Mouse (Mus musculus): ENCODE measurements around the gene Rapgef5. TPM values are rescaled to one million over a fixed set of nuclear protein-coding genes. Genes with fewer than 3 reads are reported as not detected.

Gene Rapgef5
- polyA plus RNA-seq, 1 experiment from 2014 or later: 38.3 TPM

DNA sequence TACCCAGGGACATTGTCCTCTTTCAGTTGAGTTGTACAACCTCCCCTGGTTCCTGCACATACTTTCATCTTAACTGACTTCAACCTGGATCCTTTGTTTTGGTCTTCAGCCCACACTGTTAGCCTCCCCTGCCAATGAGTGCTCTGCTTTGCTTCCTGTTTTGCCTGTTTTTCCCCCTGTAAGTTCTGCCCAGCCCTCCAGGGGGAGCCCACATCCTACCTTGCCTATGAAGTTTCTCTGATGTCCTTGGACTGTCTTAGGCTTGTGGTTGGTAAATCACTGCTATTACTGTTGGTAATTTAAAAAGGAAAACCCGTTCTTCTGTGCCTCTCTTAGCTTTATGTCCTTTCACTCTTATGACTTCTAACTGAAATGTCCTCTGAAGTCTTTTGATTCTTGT, 69.8 kb downstream of the Rapgef5 start:
- WGBS: 32% methylated on average over 1 of the region's 1 CpGs
- DNase-seq (ENCODE audit: low spot score) (peak; percentile 40), ATAC-seq (ENCODE audit: low FRiP score) (no peak)
- no peak overlapping the region for H3K4me3 ChIP-seq (replicated peaks; ENCODE audit: low read length)
- H3K36me3 ChIP-seq (replicated peaks; ENCODE audit: control insufficient read depth, insufficient read depth): no peaks in the 10 kb centered on the region
- no peak overlapping the region for H3K27ac ChIP-seq
- no peaks in the 10 kb centered on the region for H3K4me1 ChIP-seq (replicated peaks; ENCODE audit: control insufficient read depth, insufficient read depth, low read length)
- no peaks in the 10 kb centered on the region for H3K9me3 ChIP-seq (ENCODE audit: control insufficient read depth, low read length)
- H3K27me3 ChIP-seq (ENCODE audit: control insufficient read depth, insufficient read depth, low read length): no peaks in the 10 kb centered on the region
- no peak overlapping the region for H3K9ac ChIP-seq
- H3K4me2 ChIP-seq (replicated peaks): no peak overlapping the region

DNA sequence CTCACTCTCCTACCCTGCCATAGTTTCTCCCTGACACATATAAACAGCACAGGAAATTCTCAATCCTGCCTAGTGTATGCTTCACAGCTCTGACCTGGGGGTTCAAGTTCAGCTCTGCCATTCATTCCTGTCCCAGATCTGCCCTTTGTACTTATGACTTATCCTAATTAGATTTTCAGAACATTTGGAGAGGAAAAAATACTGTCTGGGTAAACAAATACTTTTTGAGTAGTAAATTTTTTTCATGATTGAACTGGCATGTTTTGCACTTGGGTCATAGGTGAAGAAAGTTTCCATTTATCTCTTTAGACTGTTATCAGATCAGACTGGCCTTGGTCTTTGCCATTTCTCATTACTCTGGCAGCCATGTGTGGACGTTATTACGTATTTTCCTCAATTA, 72.9 kb downstream of the Rapgef5 start:
- Histone ChIP-seq H3K27me3 (ENCODE audit: control insufficient read depth, insufficient read depth, low read length) (no peaks in the 10 kb centered on the region), H3K36me3 (replicated peaks; ENCODE audit: control insufficient read depth, insufficient read depth) (no peaks in the 10 kb centered on the region), H3K4me2 (replicated peaks) (no peak overlapping the region), H3K27ac (no peak overlapping the region), H3K4me3 (replicated peaks; ENCODE audit: low read length) (no peak overlapping the region), H3K4me1 (replicated peaks; ENCODE audit: control insufficient read depth, insufficient read depth, low read length) (no peaks in the 10 kb centered on the region), H3K9ac (no peak overlapping the region), H3K9me3 (ENCODE audit: control insufficient read depth, low read length) (no peaks in the 10 kb centered on the region)
- WGBS: 78% methylated on average over 2 of the region's 2 CpGs
- DNase-seq (ENCODE audit: low spot score) (no peak), ATAC-seq (ENCODE audit: low FRiP score) (no peak)

DNA sequence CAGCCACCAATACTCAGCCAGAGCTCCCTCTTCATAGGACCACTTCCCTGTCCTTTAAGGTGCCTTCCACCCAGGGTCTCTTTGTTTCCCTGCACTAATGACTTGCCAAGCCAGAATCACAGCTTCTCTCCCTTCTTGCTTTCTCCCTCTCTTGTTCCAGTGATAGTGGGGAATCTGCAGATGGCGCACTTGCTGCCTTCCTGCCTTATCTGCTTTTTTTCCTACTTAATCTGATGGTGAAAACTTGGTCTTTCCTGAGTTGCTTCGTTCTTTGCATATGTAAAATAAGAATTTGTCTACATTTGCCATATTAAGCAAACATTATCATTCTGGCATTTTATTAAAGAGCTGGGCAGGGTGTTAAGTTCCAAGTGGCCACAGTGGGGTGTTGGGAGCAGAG, 75.7 kb downstream of the Rapgef5 start:
- ATAC-seq (ENCODE audit: low FRiP score) (no peak), DNase-seq (ENCODE audit: low spot score) (no peak)
- 37% methylated on average over 2 of the region's 2 CpGs for WGBS

DNA sequence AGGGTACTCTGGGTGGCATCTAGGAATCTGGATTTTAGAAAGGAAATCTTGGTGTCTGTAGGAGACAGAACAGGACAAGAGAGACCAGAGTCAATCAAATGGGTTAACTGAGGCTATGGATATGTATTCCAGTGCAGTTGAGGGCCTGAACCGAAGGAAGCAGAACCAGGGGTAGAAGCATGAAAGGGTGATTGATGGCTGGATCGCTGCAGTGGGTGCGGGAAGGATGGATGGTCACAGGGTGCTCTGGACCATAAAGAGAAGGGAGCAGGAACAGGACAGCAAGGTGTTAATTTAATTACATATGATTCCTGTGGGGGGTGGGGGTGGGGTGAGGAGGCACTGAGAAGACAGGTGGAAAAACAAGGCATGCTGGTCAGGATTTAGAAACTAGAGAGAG, 76.3 kb downstream of the Rapgef5 start:
- H3K9ac ChIP-seq: no peak overlapping the region
- no peaks in the 10 kb centered on the region for H3K36me3 ChIP-seq (replicated peaks; ENCODE audit: control insufficient read depth, insufficient read depth)
- H3K27me3 ChIP-seq (ENCODE audit: control insufficient read depth, insufficient read depth, low read length): no peaks in the 10 kb centered on the region
- H3K4me1 ChIP-seq (replicated peaks; ENCODE audit: control insufficient read depth, insufficient read depth, low read length): no peaks in the 10 kb centered on the region
- no peak for DNase-seq (ENCODE audit: low spot score)
- ATAC-seq (ENCODE audit: low FRiP score): no peak
- no peak overlapping the region for H3K27ac ChIP-seq
- no peaks in the 10 kb centered on the region for H3K9me3 ChIP-seq (ENCODE audit: control insufficient read depth, low read length)
- H3K4me3 ChIP-seq (replicated peaks; ENCODE audit: low read length): no peak overlapping the region
- H3K4me2 ChIP-seq (replicated peaks): no peak overlapping the region
- WGBS: 47% methylated on average over 3 of the region's 3 CpGs

More for the DNA sequence above, 75.7 kb downstream of the Rapgef5 start:
- H3K4me3 ChIP-seq (replicated peaks; ENCODE audit: low read length): no peak overlapping the region
- H3K9me3 ChIP-seq (ENCODE audit: control insufficient read depth, low read length): no peaks in the 10 kb centered on the region
- no peak overlapping the region for H3K4me2 ChIP-seq (replicated peaks)
- no peaks in the 10 kb centered on the region for H3K27me3 ChIP-seq (ENCODE audit: control insufficient read depth, insufficient read depth, low read length)
- H3K9ac ChIP-seq: no peak overlapping the region
- 0 out of 2 replicates have a peak overlapping the region, but pooled peaks have one; percentile 7 for H3K27ac ChIP-seq
- H3K4me1 ChIP-seq (replicated peaks; ENCODE audit: control insufficient read depth, insufficient read depth, low read length): no peaks in the 10 kb centered on the region
- no peaks in the 10 kb centered on the region for H3K36me3 ChIP-seq (replicated peaks; ENCODE audit: control insufficient read depth, insufficient read depth)

DNA sequence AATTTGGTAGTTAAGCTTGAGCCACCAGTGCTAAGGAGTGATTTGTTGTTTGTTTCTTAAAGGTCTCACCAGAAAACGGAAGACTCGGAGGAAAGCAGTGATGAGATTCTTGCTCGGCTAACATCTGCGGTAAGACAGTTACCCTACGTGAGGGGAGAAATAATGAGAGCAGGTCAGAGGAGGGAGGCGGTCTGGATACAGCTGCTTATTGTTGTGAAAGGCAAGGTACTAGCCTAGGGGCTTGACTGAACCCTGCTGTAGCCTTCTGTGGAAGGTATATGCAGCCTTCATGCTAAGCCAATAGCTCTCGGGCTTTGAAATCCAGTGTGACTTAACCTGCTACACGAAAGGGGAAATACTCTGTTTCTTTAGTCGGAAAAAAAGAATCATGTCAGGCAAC, 78.9 kb downstream of the Rapgef5 start:
- no peak overlapping the region for H3K4me3 ChIP-seq (replicated peaks; ENCODE audit: low read length)
- H3K27me3 ChIP-seq (ENCODE audit: control insufficient read depth, insufficient read depth, low read length): no peaks in the 10 kb centered on the region
- H3K9ac ChIP-seq: no peak overlapping the region
- H3K4me2 ChIP-seq (replicated peaks): no peak overlapping the region
- no peaks in the 10 kb centered on the region for H3K4me1 ChIP-seq (replicated peaks; ENCODE audit: control insufficient read depth, insufficient read depth, low read length)
- H3K36me3 ChIP-seq (replicated peaks; ENCODE audit: control insufficient read depth, insufficient read depth): no peaks in the 10 kb centered on the region
- ATAC-seq (ENCODE audit: low FRiP score) (no peak), DNase-seq (ENCODE audit: low spot score) (no peak)
- H3K9me3 ChIP-seq (ENCODE audit: control insufficient read depth, low read length): no peaks in the 10 kb centered on the region
- peak overlapping the region; percentile 43; the same call in 1 of the 2 replicates for H3K27ac ChIP-seq
- WGBS: 59% methylated on average over 9 of the region's 9 CpGs

DNA sequence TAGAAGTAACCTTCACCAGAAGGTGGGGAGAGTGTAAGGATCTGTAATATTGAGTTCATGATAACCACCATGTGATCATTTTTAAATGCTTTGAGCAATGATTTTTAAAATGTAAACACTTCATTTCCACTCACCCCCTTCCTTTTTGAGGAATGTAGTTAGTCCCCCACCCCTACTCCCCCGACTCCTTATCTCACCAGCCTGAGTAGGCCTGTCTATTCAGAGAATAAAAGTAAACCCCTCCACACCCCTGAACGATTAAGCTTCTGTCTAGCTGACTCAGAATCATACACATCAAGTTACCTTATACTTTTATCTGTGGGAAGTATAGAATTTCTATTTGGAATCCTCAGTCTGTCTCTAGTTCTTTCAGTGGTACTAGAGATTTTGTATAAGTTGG, 81.9 kb downstream of the Rapgef5 start:
- Histone ChIP-seq H3K4me2 (replicated peaks) (no peak overlapping the region), H3K27me3 (ENCODE audit: control insufficient read depth, insufficient read depth, low read length) (no peaks in the 10 kb centered on the region), H3K9me3 (ENCODE audit: control insufficient read depth, low read length) (no peaks in the 10 kb centered on the region), H3K36me3 (replicated peaks; ENCODE audit: control insufficient read depth, insufficient read depth) (no peaks in the 10 kb centered on the region), H3K4me1 (replicated peaks; ENCODE audit: control insufficient read depth, insufficient read depth, low read length) (no peaks in the 10 kb centered on the region), H3K9ac (no peak overlapping the region), H3K27ac (no peak overlapping the region), H3K4me3 (replicated peaks; ENCODE audit: low read length) (no peak overlapping the region)
- 87% methylated on average over 2 of the region's 2 CpGs for WGBS
- ATAC-seq (ENCODE audit: low FRiP score) (no peak), DNase-seq (ENCODE audit: low spot score) (no peak)

DNA sequence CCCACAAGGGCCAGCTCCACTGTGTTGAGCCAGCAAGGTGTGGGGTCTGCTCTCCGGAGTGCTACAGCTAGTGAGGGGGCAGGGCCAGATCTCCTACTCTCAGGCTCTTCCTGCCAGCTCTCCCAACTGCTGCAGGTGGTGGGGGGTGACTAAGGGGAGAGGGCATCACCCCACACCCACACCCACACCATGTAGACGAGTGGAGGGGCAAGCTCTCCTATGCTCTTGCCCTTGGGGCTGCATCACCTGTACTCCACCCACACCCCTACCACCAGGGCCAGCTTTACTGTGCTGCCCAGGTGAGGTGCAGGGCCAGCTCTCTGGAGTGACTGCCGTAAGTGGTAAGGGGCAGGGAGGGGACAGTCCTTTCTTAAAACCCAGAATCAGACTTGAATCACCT, 89.7 kb downstream of the Rapgef5 start:
- ATAC-seq (ENCODE audit: low FRiP score): no peak
- Histone ChIP-seq H3K4me2 (replicated peaks) (no peak overlapping the region), H3K27me3 (ENCODE audit: control insufficient read depth, insufficient read depth, low read length) (no peaks in the 10 kb centered on the region), H3K9me3 (ENCODE audit: control insufficient read depth, low read length) (no peaks in the 10 kb centered on the region; the same call in 1 of the 2 replicates), H3K4me3 (replicated peaks; ENCODE audit: low read length) (no peak overlapping the region), H3K4me1 (replicated peaks; ENCODE audit: control insufficient read depth, insufficient read depth, low read length) (no peaks in the 10 kb centered on the region), H3K27ac (no peak overlapping the region), H3K9ac (no peak overlapping the region), H3K36me3 (replicated peaks; ENCODE audit: control insufficient read depth, insufficient read depth) (no peaks in the 10 kb centered on the region)
- WGBS: 77% methylated on average over 3 of the region's 3 CpGs
- DNase-seq (ENCODE audit: low spot score): no peak

DNA sequence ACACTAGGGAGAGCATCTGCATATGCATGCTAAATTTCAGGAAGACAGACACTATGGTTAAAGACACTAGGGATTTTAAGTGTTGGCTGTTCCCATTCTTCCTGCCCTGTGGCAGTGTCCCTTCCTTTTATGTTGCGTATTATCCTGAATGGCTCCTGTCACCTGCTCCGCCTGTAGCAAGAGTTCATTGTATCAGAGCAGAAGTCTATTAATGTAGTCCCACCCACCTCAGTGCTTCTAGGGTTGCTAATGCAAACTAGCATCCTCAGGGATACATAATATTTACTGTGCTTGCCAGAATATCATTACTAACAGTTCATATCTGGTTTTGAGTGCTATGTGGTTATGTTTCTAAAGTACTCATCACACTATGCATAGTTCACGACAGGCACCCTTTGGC, 96.4 kb downstream of the Rapgef5 start:
- Histone ChIP-seq H3K27me3 (ENCODE audit: control insufficient read depth, insufficient read depth, low read length) (no peaks in the 10 kb centered on the region), H3K4me2 (replicated peaks) (no peak overlapping the region), H3K27ac (peak overlapping the region; percentile 48), H3K4me3 (replicated peaks; ENCODE audit: low read length) (no peak overlapping the region), H3K36me3 (replicated peaks; ENCODE audit: control insufficient read depth, insufficient read depth) (no peaks in the 10 kb centered on the region), H3K4me1 (replicated peaks; ENCODE audit: control insufficient read depth, insufficient read depth, low read length) (peaks cover 14% of the 10 kb centered on the region; the same call in 1 of the 2 replicates), H3K9ac (no peak overlapping the region), H3K9me3 (ENCODE audit: control insufficient read depth, low read length) (no peaks in the 10 kb centered on the region; the same call in 1 of the 2 replicates)
- ATAC-seq (ENCODE audit: low FRiP score) (peak; percentile 71; the same call in 1 of the 2 replicates), DNase-seq (ENCODE audit: low spot score) (no peak)
- WGBS: 45% methylated on average over 3 of the region's 3 CpGs

DNA sequence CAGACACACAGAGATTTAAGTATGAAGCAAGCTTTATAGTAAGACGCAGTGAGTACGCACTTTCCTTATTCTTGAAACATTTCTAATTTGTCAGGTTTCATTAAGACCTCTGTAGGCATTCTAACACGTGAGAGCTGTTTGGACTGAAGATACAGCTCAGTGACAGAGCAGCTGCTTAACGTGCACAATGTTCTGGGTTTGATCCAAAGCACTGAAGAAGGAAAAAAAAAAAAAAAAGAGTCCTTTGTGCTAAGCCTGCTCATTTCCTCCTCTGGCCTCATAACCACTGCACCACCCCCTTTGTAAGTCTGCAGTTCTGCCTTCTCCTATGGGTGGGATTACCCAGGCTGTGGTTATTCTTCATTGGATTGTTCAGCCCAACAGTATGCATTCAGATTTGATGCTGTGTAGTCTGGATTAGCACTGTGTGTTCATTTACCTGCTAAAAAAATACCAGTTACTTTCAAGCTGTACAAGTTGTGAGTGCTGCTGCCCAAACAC, 103.3 kb downstream of the Rapgef5 start:
- ATAC-seq (ENCODE audit: low FRiP score) (no peak), DNase-seq (ENCODE audit: low spot score) (no peak)
- H3K27me3 ChIP-seq (ENCODE audit: control insufficient read depth, insufficient read depth, low read length): no peaks in the 10 kb centered on the region
- H3K9me3 ChIP-seq (ENCODE audit: control insufficient read depth, low read length): no peaks in the 10 kb centered on the region
- 47% methylated on average over 4 of the region's 4 CpGs for WGBS
- H3K4me2 ChIP-seq (replicated peaks): no peak overlapping the region
- no peaks in the 10 kb centered on the region for H3K4me1 ChIP-seq (replicated peaks; ENCODE audit: control insufficient read depth, insufficient read depth, low read length)
- H3K4me3 ChIP-seq (replicated peaks; ENCODE audit: low read length): no peak overlapping the region
- no peaks in the 10 kb centered on the region for H3K36me3 ChIP-seq (replicated peaks; ENCODE audit: control insufficient read depth, insufficient read depth)
- H3K27ac ChIP-seq: no peak overlapping the region
- H3K9ac ChIP-seq: no peak overlapping the region

DNA sequence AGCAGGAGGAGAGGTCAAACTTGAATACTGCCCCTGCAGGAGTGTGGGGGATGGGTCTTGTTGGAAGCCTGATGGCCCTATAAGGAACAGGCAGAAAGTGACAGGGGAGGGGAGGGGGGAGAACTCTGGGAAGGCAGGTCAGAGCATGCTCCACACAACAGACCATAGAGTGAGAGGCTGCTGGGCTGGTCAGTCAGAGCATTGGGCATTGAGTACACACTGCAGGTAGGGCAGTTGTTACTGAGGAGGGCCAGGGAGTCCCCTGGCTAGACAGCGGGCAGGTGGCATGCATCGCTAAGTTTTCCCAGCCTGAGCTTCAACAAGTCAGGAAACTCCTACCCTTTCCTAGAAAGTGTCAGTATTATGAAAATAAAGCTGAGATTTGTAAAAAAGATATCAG, 106.7 kb downstream of the Rapgef5 start:
- DNase-seq (ENCODE audit: low spot score) (no peak), ATAC-seq (ENCODE audit: low FRiP score) (no peak)
- Histone ChIP-seq H3K27me3 (ENCODE audit: control insufficient read depth, insufficient read depth, low read length) (no peaks in the 10 kb centered on the region), H3K27ac (no peak overlapping the region), H3K4me1 (replicated peaks; ENCODE audit: control insufficient read depth, insufficient read depth, low read length) (peaks cover 12% of the 10 kb centered on the region), H3K4me2 (replicated peaks) (no peak overlapping the region), H3K4me3 (replicated peaks; ENCODE audit: low read length) (no peak overlapping the region), H3K9ac (no peak overlapping the region), H3K36me3 (replicated peaks; ENCODE audit: control insufficient read depth, insufficient read depth) (no peaks in the 10 kb centered on the region), H3K9me3 (ENCODE audit: control insufficient read depth, low read length) (no peaks in the 10 kb centered on the region)
- WGBS: 95% methylated on average over 2 of the region's 2 CpGs

Data from hindbrain, embryonic 14.5 days (tissue).